Mouse (Mus musculus) frontal cortex, postnatal 10 days (tissue): Measurements from ENCODE around the gene Tub.

Experiments used
- DNase-seq, 2 experiments: peaks; one replicate each; pipeline ENCODE4 v3.0.0; 2022; ENCODE audit warnings: low spot score in 2 of 2, mixed read lengths in 1 of 2

Tub gene

GRCm38 (mm10) chr7:108950312-108950761, at the start of gene Tub:
Gene Tub, plus strand, starts transcription at chr7:108950338.
- DNase-seq = peak; percentile 83 to 86

DNA sequence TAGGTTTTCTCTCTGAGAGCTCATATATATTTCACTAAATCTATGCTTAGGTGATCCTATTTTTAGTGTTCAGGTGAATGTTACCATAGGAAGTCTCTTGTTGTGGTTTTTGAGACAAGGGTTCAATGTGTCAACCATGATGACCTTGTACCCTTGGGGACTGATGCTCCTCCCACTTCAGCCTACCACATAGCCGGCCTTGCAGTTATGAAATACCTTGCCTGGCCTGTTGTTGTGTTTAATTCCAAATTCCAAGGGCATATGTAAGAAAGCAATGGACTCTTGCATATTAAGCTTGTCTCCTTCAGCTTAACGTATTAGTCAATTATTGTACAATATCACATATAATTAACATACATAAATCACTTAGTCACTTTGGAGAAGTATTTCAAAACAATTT, 46.2 kb upstream of the Tub start:
- no peak for DNase-seq

GRCm38 (mm10) chr7:108927043-108927442, 23.1 kb upstream of the Tub start:
- DNase-seq = no peak

- DNase-seq = no peak
These were observed 21.6 kb upstream of the Tub start for GRCm38 (mm10) chr7:108928280-108929188.

GRCm38 (mm10) chr7:108929726-108930393, 20.3 kb upstream of the Tub start, which contains the start of gene Nlrp10:
Gene Nlrp10, minus strand, starts transcription at chr7:108930178.
- DNase-seq = no peak

GRCm38 (mm10) chr7:108933794-108934731, 16.1 kb upstream of the Tub start, which contains the start of gene Eif3f:
Gene Eif3f, plus strand, starts transcription at chr7:108934417.
- DNase-seq = peak; percentile 91 to 93

DNA sequence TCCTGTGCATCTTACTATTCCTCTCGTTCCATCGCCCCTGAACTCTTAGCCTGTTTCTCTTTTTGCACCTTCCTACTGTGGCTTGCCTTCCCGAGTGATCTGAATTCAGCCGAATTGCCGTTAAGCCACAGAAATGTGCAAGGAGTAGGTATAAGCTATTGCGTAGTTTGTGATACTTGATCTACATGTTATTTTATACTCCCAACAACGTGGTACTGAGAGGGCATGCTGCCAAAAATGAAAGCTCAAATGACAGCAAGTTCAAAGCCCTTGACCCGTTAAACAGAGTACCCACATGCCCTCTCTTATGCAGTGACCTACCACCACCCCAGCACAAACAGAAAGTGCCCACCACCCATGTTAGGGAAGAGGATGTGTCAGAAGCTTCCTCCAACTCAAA, 15.3 kb upstream of the Tub start:
- no peak for DNase-seq

GRCm38 (mm10) chr7:108935411-108935810, 14.7 kb upstream of the Tub start:
- peak in 1 of 2 experiments; percentile 5 for DNase-seq

GRCm38 (mm10) chr7:108936591-108936990, 13.5 kb upstream of the Tub start:
- no peak for DNase-seq

GRCm38 (mm10) chr7:108941466-108941865, 8.7 kb upstream of the Tub start:
- no peak for DNase-seq

DNA sequence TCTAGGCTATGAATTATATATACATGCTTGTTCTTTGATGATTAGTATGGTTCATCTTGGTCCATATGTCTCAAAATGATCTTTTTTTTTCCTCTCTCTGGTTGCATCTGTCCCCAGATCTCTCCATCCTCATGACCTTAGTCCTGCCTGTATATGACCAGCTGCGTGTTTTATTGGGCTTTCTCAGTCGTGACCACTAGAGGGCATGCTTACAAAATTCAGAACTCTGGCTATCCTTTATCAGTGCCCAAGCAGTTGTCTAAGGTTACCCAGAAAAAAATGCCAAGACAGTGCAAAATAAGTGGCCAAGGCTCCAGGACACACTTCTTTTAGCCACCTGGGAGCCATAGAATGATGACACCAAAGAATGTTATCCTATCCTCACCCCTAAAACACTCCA, 6.1 kb upstream of the Tub start:
- no peak for DNase-seq

- no peak for DNase-seq
These were observed 1.5 kb upstream of the Tub start for GRCm38 (mm10) chr7:108948611-108949010.

DNA sequence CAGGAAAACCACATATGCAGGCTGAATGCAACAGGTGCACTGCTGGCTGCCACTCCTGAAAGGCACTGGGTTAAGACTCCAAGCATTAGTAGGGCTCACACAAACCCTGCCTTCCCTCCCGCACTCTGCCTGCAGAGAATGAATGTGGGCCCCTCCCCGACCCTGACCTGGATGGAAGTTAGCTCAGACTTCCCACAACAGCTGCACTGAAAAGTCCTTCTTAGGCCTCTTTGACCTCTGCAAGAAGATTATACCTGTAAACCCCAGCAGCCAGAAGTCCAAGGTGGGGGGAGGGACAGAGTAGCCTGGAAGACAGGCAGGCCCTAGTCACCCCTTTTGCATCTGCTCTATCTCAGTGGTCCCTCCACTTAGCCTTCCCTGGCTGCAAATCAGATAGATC, 837 bp upstream of the Tub start:
- no peak for DNase-seq

- no peak for DNase-seq
These were observed 709 bp downstream of the Tub start for GRCm38 (mm10) chr7:108950762-108951331.

GRCm38 (mm10) chr7:108952801-108953200, 2.7 kb downstream of the Tub start:
- DNase-seq = no peak

GRCm38 (mm10) chr7:108954185-108954584, 4.0 kb downstream of the Tub start:
- DNase-seq = no peak

GRCm38 (mm10) chr7:108957734-108958133, 7.6 kb downstream of the Tub start:
- DNase-seq = no peak

- DNase-seq = no peak
These were observed 15.8 kb downstream of the Tub start for GRCm38 (mm10) chr7:108965968-108966367.

GRCm38 (mm10) chr7:108966742-108967362, 16.7 kb downstream of the Tub start:
- DNase-seq = peak in 1 of 2 experiments; percentile 48

- DNase-seq = no peak
These were observed 18.1 kb downstream of the Tub start for GRCm38 (mm10) chr7:108968201-108968600.

GRCm38 (mm10) chr7:108972273-108972672, 22.1 kb downstream of the Tub start:
- no peak for DNase-seq
